Mouse (Mus musculus): Measurements from ENCODE around the gene Iqsec1.

The Iqsec1 gene

DNA sequence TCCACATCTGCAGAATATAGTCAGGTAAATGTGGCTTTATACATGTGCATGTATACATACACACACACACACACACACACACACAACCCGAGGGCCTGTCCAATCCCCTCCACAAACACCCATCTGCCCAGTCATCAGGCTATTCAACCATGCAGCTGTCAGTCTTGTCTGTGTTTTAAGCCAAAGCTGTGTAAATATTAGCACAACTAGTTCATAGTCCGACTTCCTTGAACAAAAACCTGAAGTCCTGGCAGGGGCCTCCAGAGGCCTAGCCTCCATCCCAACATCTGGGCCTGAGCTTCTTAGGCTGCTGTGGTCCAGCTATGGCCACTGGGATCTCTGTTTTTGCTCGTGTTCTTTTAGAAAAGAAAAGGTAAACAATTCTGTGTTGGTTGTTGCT, 274.8 kb downstream of the Iqsec1 start:
- H3K27me3 ChIP-seq (ENCODE audit: insufficient read depth, low read length), result no peaks in the 10 kb centered on the region
- H3K4me3 ChIP-seq (replicated peaks; ENCODE audit: low read length), result no peak overlapping the region
- H3K4me1 ChIP-seq (replicated peaks; ENCODE audit: low read depth, low read length), result peaks cover 27% of the 10 kb centered on the region
- H3K9me3 ChIP-seq (ENCODE audit: low read length), result no peaks in the 10 kb centered on the region
- H3K36me3 ChIP-seq (ENCODE audit: insufficient read depth, low read length), result peaks cover 8% of the 10 kb centered on the region; the same call in 1 of the 2 replicates
- no peak for TF ChIP-seq CTCF (conservative IDR thresholded peaks at IDR 0.05; ENCODE audit: low read length)
- no peak for TF ChIP-seq NANOG (IDR thresholded peaks at IDR 0.05; ENCODE audit: borderline replicate concordance, low read length)
- no peak for TF ChIP-seq POU5F1 (IDR thresholded peaks at IDR 0.05; ENCODE audit: borderline replicate concordance, low read length)

DNA sequence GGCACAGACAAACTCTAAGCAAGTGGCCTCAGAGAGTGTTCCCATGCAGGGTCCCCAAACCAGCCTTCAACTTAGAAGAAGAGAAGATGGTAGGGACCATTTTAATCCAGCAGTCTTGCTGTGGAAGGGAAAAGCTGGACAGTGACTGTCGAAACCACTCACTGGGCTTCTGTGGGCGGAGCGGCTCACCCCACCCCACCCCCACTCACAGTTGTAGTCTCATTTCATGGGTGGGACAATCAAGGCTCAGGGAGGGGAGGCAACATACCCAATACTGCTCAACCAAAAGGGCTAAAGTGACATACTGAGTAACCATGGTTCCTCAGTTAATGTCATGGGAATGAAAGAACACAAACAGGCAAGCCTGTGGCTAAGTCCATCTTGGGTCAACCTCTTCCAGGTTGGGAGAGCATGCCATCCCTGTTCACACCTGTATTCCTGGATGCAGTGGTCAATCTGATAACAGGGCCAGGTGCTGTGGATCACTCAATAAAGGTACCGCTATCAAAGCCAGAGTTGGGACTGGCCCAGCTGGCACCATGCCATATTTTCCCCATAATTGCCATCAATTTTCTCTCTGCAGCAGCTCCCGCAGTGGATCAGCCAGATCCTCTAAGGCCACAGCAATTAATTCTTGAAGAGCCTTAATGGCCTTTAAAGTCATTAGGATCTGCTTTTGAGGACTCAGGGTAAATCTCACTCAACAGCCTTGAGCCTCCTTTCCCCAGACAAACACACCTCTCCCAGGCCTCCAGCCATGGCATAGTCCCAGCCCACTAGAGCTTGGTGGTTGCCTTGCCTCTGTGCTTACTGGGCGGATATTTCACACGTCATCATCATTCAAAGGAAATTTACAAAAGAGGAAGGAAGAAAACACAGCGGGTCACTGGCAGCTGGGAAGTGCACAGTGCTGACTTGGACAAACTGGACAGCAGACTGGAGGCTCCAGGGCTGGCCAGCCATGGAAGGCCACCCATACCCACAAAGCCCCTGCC, 275.7 kb downstream of the Iqsec1 start:
- H3K27me3 ChIP-seq (ENCODE audit: insufficient read depth, low read length), result no peaks in the 10 kb centered on the region
- TF ChIP-seq POU5F1 (IDR thresholded peaks at IDR 0.05; ENCODE audit: borderline replicate concordance, low read length), result no peak
- TF ChIP-seq CTCF (conservative IDR thresholded peaks at IDR 0.05; ENCODE audit: low read length), result no peak
- no peak for TF ChIP-seq NANOG (IDR thresholded peaks at IDR 0.05; ENCODE audit: borderline replicate concordance, low read length)
- peaks cover 8% of the 10 kb centered on the region; the same call in 1 of the 2 replicates for H3K36me3 ChIP-seq (ENCODE audit: insufficient read depth, low read length)

DNA sequence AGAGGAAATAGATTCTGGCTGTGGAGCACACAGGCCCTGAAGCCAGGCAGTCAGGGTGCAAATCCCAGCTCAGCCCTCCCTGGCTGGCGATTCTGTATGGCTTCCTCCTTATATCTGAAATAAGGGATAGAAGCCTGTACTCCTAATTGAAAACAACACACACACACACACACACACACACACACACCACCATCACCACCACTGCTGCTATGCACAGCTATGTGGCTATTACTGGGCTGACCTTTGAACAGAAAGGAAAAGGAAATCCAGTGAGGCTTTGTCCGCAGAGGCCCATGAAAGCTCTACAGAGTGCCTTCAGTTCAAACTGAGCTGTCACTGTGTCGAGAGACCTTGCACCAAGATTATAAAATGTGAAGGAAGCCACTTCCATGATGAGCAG, 276.4 kb downstream of the Iqsec1 start:
- Histone ChIP-seq H3K36me3 (ENCODE audit: insufficient read depth, low read length) (peaks cover 8% of the 10 kb centered on the region; the same call in 1 of the 2 replicates), H3K4me3 (replicated peaks; ENCODE audit: low read length) (no peak overlapping the region), H3K9me3 (ENCODE audit: low read length) (no peaks in the 10 kb centered on the region), H3K27me3 (ENCODE audit: insufficient read depth, low read length) (no peaks in the 10 kb centered on the region), H3K4me1 (replicated peaks; ENCODE audit: low read depth, low read length) (peaks cover 25% of the 10 kb centered on the region)
- TF ChIP-seq NANOG (IDR thresholded peaks at IDR 0.05; ENCODE audit: borderline replicate concordance, low read length) (no peak), POU5F1 (IDR thresholded peaks at IDR 0.05; ENCODE audit: borderline replicate concordance, low read length) (no peak), CTCF (conservative IDR thresholded peaks at IDR 0.05; ENCODE audit: low read length) (no peak)

More for the DNA sequence above, 275.7 kb downstream of the Iqsec1 start:
- H3K4me1 ChIP-seq (replicated peaks; ENCODE audit: low read depth, low read length), result peaks cover 27% of the 10 kb centered on the region
- H3K4me3 ChIP-seq (replicated peaks; ENCODE audit: low read length), result no peak overlapping the region
- no peaks in the 10 kb centered on the region for H3K9me3 ChIP-seq (ENCODE audit: low read length)

DNA sequence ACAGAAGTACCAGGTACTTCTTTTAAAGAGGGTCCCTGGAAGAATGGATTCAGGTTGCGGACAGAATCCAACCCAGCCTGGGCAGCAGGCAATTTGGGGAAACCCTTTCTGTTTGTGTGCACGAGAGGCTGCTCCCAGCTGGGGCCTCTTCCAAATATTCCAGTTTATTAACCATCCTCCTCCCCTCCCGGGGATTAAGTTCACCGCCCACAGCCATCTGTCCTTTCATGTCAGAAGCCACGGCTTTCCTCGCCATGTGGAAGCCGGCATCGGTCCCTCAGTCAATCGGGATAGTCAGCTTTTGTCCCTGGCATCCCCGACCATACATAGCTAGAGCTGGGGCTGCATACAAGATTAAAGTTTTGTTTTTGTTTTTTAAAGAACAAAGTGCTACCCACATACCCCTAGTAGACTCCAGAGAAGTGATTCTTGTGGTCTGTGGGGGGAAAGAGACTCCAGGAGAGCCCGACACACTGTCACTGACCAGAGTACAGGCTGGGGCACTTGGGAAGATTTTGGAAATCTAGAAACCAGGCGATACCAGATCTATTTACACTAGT, 276.9 kb downstream of the Iqsec1 start:
- Histone ChIP-seq H3K27me3 (ENCODE audit: insufficient read depth, low read length) (no peaks in the 10 kb centered on the region), H3K4me3 (replicated peaks; ENCODE audit: low read length) (no peak overlapping the region), H3K4me1 (replicated peaks; ENCODE audit: low read depth, low read length) (peaks cover 22% of the 10 kb centered on the region), H3K36me3 (ENCODE audit: insufficient read depth, low read length) (peaks cover 8% of the 10 kb centered on the region; the same call in 1 of the 2 replicates), H3K9me3 (ENCODE audit: low read length) (no peaks in the 10 kb centered on the region)
- no peak for TF ChIP-seq NANOG (IDR thresholded peaks at IDR 0.05; ENCODE audit: borderline replicate concordance, low read length)
- no peak for TF ChIP-seq POU5F1 (IDR thresholded peaks at IDR 0.05; ENCODE audit: borderline replicate concordance, low read length)
- no peak for TF ChIP-seq CTCF (conservative IDR thresholded peaks at IDR 0.05; ENCODE audit: low read length)

DNA sequence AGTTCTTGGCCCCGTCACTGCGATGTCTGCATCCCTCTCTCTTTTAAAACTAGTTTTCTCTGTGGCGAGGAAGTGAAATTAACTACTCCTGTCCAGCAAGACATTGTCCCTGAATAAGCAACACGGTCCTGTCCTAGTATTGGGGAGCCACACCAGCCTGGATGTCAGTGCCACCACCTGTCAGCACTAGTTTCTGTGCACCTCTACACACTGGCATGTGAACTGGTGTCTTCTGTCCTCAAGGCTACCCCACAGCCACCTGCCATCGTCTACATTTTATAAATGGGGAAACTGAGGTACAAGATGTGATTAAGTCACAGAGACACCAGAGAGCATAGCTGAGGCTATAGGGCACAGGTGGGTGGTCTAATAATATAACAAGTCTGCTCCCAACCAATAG, 277.7 kb downstream of the Iqsec1 start:
- TF ChIP-seq CTCF (conservative IDR thresholded peaks at IDR 0.05; ENCODE audit: low read length) (no peak), NANOG (IDR thresholded peaks at IDR 0.05; ENCODE audit: borderline replicate concordance, low read length) (no peak), POU5F1 (IDR thresholded peaks at IDR 0.05; ENCODE audit: borderline replicate concordance, low read length) (no peak)
- peaks cover 22% of the 10 kb centered on the region for H3K4me1 ChIP-seq (replicated peaks; ENCODE audit: low read depth, low read length)
- H3K27me3 ChIP-seq (ENCODE audit: insufficient read depth, low read length), result no peaks in the 10 kb centered on the region
- no peak overlapping the region for H3K4me3 ChIP-seq (replicated peaks; ENCODE audit: low read length)
- peaks cover 8% of the 10 kb centered on the region; the same call in 1 of the 2 replicates for H3K36me3 ChIP-seq (ENCODE audit: insufficient read depth, low read length)
- no peaks in the 10 kb centered on the region for H3K9me3 ChIP-seq (ENCODE audit: low read length)

DNA sequence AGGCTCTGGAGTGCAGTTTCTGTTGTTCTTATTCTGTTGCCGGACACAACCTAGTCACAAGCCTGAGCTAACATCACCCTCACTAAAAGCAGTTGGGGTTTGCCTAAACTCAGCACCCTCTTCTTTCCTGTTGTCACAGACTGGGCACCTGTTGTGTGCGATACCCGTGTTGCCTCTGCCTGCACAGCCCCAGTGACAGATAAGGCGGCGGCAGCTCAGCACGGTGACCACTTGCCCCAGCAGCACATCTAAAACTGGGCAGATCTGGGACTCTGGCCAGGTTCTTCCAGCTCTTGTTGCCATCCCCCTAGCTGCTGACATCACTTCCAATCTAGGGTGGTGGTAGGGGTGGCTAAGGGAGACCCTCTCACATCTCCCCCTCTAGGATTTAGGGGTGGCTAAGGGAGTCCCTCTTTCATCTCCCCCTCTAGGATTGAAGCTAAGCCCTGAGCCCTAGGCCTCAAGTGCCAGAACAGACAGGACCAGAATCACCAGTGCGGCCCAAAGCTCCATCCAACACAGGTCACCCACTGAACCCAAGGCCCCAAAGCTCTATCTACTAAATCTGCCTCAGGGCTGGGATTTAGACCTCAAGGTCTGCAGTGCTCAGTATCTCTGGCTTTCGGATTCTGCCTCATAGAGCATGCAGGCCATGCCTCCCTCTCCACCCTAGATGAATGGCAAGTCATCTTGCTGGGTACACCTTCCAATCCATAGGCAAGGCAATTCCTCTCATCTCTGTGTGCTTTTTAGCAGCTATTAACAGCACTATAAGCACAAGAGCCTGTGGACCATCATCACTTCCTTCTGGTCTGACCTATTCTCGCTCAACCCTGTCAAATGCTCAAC, 278.3 kb downstream of the Iqsec1 start:
- H3K27me3 ChIP-seq (ENCODE audit: insufficient read depth, low read length), result no peaks in the 10 kb centered on the region
- no peaks in the 10 kb centered on the region for H3K9me3 ChIP-seq (ENCODE audit: low read length)
- peaks cover 16% of the 10 kb centered on the region for H3K4me1 ChIP-seq (replicated peaks; ENCODE audit: low read depth, low read length)
- H3K4me3 ChIP-seq (replicated peaks; ENCODE audit: low read length), result no peak overlapping the region
- TF ChIP-seq NANOG (IDR thresholded peaks at IDR 0.05; ENCODE audit: borderline replicate concordance, low read length) (no peak), POU5F1 (IDR thresholded peaks at IDR 0.05; ENCODE audit: borderline replicate concordance, low read length) (no peak), CTCF (conservative IDR thresholded peaks at IDR 0.05; ENCODE audit: low read length) (no peak)
- H3K36me3 ChIP-seq (ENCODE audit: insufficient read depth, low read length), result peaks cover 8% of the 10 kb centered on the region; the same call in 1 of the 2 replicates

DNA sequence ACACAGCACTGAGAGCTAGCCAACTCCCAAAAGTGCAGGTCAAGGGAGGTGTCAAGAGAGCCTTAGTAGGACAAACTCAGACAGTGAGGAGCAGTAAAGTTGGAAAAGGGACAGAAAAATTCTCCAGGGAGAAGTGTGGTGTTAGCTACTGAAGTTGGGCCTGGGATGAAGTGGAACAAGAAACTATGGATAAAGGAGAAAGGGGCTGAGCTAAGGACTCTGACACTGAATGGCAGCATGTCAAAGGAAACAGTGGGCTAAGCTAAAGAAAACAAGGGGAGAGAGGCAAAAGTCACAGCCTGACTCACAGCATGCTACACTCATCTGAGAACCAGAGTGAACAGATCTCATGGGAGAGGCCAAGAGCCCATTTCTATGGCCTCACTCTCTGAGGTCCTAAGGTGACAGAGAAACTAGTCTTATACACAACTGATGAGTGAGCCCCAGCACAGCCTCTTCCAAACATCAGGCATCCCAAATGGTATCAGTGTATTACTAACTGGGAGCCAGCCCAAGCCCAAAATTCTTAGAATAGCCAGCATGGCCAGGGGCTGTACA, 280.3 kb downstream of the Iqsec1 start:
- H3K4me3 ChIP-seq (replicated peaks; ENCODE audit: low read length), result no peak overlapping the region
- no peaks in the 10 kb centered on the region for H3K27me3 ChIP-seq (ENCODE audit: insufficient read depth, low read length)
- H3K4me1 ChIP-seq (replicated peaks; ENCODE audit: low read depth, low read length), result peaks cover 14% of the 10 kb centered on the region
- no peak for TF ChIP-seq CTCF (conservative IDR thresholded peaks at IDR 0.05; ENCODE audit: low read length)
- 0 out of 2 replicates have a peak, but pooled peaks cover under 1% of the 10 kb centered on the region for H3K36me3 ChIP-seq (ENCODE audit: insufficient read depth, low read length)
- no peaks in the 10 kb centered on the region for H3K9me3 ChIP-seq (ENCODE audit: low read length)
